Mouse (Mus musculus): Measurements from ENCODE around the gene Spef1. TPM values are rescaled to one million over a fixed set of nuclear protein-coding genes. Genes with fewer than 3 reads are reported as not detected.

Gene Spef1
- polyA plus RNA-seq, 1 experiment from 2014 or later, result 0.98 TPM

- Histone ChIP-seq H3K4me3 (ENCODE audit: inconsistent target) (no peak overlapping the region), H3K79me2 (ENCODE audit: inconsistent target) (no peaks in the 10 kb centered on the region), H3K36me3 (ENCODE audit: inconsistent target) (peaks cover 16% of the 10 kb centered on the region; the same call in 1 of the 2 replicates), H3K27ac (no peak overlapping the region)
- WGBS (ENCODE audit: missing documents), result 76% methylated on average over 13 of the region's 16 CpGs
Observed at GRCm38 (mm10) chr2:131196606-131197316, 9.7 kb upstream of the Spef1 start.

GRCm38 (mm10) chr2:131191005-131191390 is 3.9 kb upstream of the Spef1 start:
- peaks cover 16% of the 10 kb centered on the region; the same call in 1 of the 2 replicates for H3K36me3 ChIP-seq (ENCODE audit: inconsistent target)
- H3K27ac ChIP-seq, result no peak overlapping the region
- no peak overlapping the region for H3K4me3 ChIP-seq (ENCODE audit: inconsistent target)
- 68% methylated on average over 4 of the region's 7 CpGs for WGBS (ENCODE audit: missing documents)
- H3K79me2 ChIP-seq (ENCODE audit: inconsistent target), result peaks cover 23% of the 10 kb centered on the region

- Histone ChIP-seq H3K4me3 (ENCODE audit: inconsistent target) (no peak overlapping the region), H3K36me3 (ENCODE audit: inconsistent target) (peaks cover 16% of the 10 kb centered on the region; the same call in 1 of the 2 replicates), H3K79me2 (ENCODE audit: inconsistent target) (peaks cover 23% of the 10 kb centered on the region), H3K27ac (no peak overlapping the region)
- WGBS (ENCODE audit: missing documents), result 97% methylated on average over 9 of the region's 10 CpGs
Observed at GRCm38 (mm10) chr2:131190344-131191004, 3.4 kb upstream of the Spef1 start.

GRCm38 (mm10) chr2:131189521-131190309 is 2.6 kb upstream of the Spef1 start:
- peaks cover 16% of the 10 kb centered on the region; the same call in 1 of the 2 replicates for H3K36me3 ChIP-seq (ENCODE audit: inconsistent target)
- H3K79me2 ChIP-seq (ENCODE audit: inconsistent target), result peaks cover 23% of the 10 kb centered on the region
- no peak overlapping the region for H3K4me3 ChIP-seq (ENCODE audit: inconsistent target)
- H3K27ac ChIP-seq, result peak overlapping the region; percentile 13; the same call in 1 of the 2 replicates
- WGBS (ENCODE audit: missing documents), result 68% methylated on average over 5 of the region's 5 CpGs

- WGBS (ENCODE audit: missing documents), result 98% methylated on average over 5 of the region's 5 CpGs
- Histone ChIP-seq H3K4me3 (ENCODE audit: inconsistent target) (peak overlapping the region; percentile 70; the same call in 1 of the 2 replicates), H3K27ac (no peak overlapping the region)
Observed at GRCm38 (mm10) chr2:131188311-131188710, 1.2 kb upstream of the Spef1 start.

GRCm38 (mm10) chr2:131187602-131187922 is 480 bp upstream of the Spef1 start:
- H3K4me3 ChIP-seq (ENCODE audit: inconsistent target), result peak overlapping the region; percentile 70
- WGBS (ENCODE audit: missing documents), result 67% methylated on average over 3 of the region's 3 CpGs
- H3K36me3 ChIP-seq (ENCODE audit: inconsistent target), result no peaks in the 10 kb centered on the region; the same call in 1 of the 2 replicates
- H3K79me2 ChIP-seq (ENCODE audit: inconsistent target), result peaks cover 23% of the 10 kb centered on the region
- H3K27ac ChIP-seq, result peak overlapping the region; percentile 68

More at GRCm38 (mm10) chr2:131188311-131188710, 1.2 kb upstream of the Spef1 start:
- Histone ChIP-seq H3K36me3 (ENCODE audit: inconsistent target) (peaks cover 6% of the 10 kb centered on the region; the same call in 1 of the 2 replicates), H3K79me2 (ENCODE audit: inconsistent target) (peaks cover 23% of the 10 kb centered on the region)

- WGBS (ENCODE audit: missing documents), result 12% methylated on average over 14 of the region's 14 CpGs
- Histone ChIP-seq H3K27ac (peak overlapping the region; percentile 38; the same call in 1 of the 2 replicates), H3K4me3 (ENCODE audit: inconsistent target) (peak overlapping the region; percentile 70)
Observed at GRCm38 (mm10) chr2:131186343-131186742, 739 bp downstream of the Spef1 start.

GRCm38 (mm10) chr2:131179990-131180587 is 7.0 kb downstream of the Spef1 start, which contains the start of gene Cenpb:
TSS of gene Cenpb (minus strand) at chr2:131180067.
- Histone ChIP-seq H3K4me3 (ENCODE audit: inconsistent target) (peak within 1 kb of the TSS; percentile 61), H3K27ac (peak within 1 kb of the TSS; percentile 73), H3K79me2 (ENCODE audit: inconsistent target) (peaks cover 37% of the 10 kb centered on the region), H3K36me3 (ENCODE audit: inconsistent target) (peaks cover 5% of the 10 kb centered on the region; the same call in 1 of the 2 replicates)
- WGBS (ENCODE audit: missing documents), result 2% methylated on average over 52 of the region's 57 CpGs

More at GRCm38 (mm10) chr2:131186343-131186742, 739 bp downstream of the Spef1 start:
- Histone ChIP-seq H3K79me2 (ENCODE audit: inconsistent target) (peaks cover 23% of the 10 kb centered on the region), H3K36me3 (ENCODE audit: inconsistent target) (no peaks in the 10 kb centered on the region)

GRCm38 (mm10) chr2:131179246-131179886 is 7.7 kb downstream of the Spef1 start:
- H3K79me2 ChIP-seq (ENCODE audit: inconsistent target), result peaks cover 37% of the 10 kb centered on the region
- H3K4me3 ChIP-seq (ENCODE audit: inconsistent target), result peak overlapping the region; percentile 61
- under 1% methylated on average over 65 of the region's 67 CpGs for WGBS (ENCODE audit: missing documents)
- H3K27ac ChIP-seq, result peak overlapping the region; percentile 73
- H3K36me3 ChIP-seq (ENCODE audit: inconsistent target), result peaks cover 5% of the 10 kb centered on the region; the same call in 1 of the 2 replicates

- 47% methylated on average over 25 of the region's 26 CpGs for WGBS (ENCODE audit: missing documents)
- Histone ChIP-seq H3K4me3 (ENCODE audit: inconsistent target) (peak overlapping the region; percentile 61), H3K36me3 (ENCODE audit: inconsistent target) (peaks cover 5% of the 10 kb centered on the region; the same call in 1 of the 2 replicates), H3K79me2 (ENCODE audit: inconsistent target) (peaks cover 37% of the 10 kb centered on the region), H3K27ac (peak overlapping the region; percentile 25; the same call in 1 of the 2 replicates)
Observed at GRCm38 (mm10) chr2:131178828-131179245, 8.2 kb downstream of the Spef1 start.

- WGBS (ENCODE audit: missing documents), result 88% methylated on average over 9 of the region's 9 CpGs
- H3K4me3 ChIP-seq (ENCODE audit: inconsistent target), result peak overlapping the region; percentile 61
- peaks cover 5% of the 10 kb centered on the region; the same call in 1 of the 2 replicates for H3K36me3 ChIP-seq (ENCODE audit: inconsistent target)
- H3K79me2 ChIP-seq (ENCODE audit: inconsistent target), result peaks cover 37% of the 10 kb centered on the region
- H3K27ac ChIP-seq, result no peak overlapping the region
Observed at GRCm38 (mm10) chr2:131177932-131178331, 9.2 kb downstream of the Spef1 start.

- peaks cover 5% of the 10 kb centered on the region; the same call in 1 of the 2 replicates for H3K36me3 ChIP-seq (ENCODE audit: inconsistent target)
- 83% methylated on average over 5 of the region's 5 CpGs for WGBS (ENCODE audit: missing documents)
- no peak overlapping the region for H3K27ac ChIP-seq
- H3K79me2 ChIP-seq (ENCODE audit: inconsistent target), result peaks cover 37% of the 10 kb centered on the region
- no peak overlapping the region for H3K4me3 ChIP-seq (ENCODE audit: inconsistent target)
Observed at GRCm38 (mm10) chr2:131176491-131176890, 10.6 kb downstream of the Spef1 start.

- 91% methylated on average over 1 of the region's 1 CpGs for WGBS (ENCODE audit: missing documents)
- peaks cover 37% of the 10 kb centered on the region for H3K79me2 ChIP-seq (ENCODE audit: inconsistent target)
- no peak overlapping the region for H3K4me3 ChIP-seq (ENCODE audit: inconsistent target)
- peaks cover 5% of the 10 kb centered on the region; the same call in 1 of the 2 replicates for H3K36me3 ChIP-seq (ENCODE audit: inconsistent target)
- H3K27ac ChIP-seq, result no peak overlapping the region
Observed at GRCm38 (mm10) chr2:131175945-131176309, 11.2 kb downstream of the Spef1 start.

Data from macrophage (primary cell).